Mouse (Mus musculus) bone marrow, adult 2 months (tissue): ENCODE data around the gene Gtf2a2.

Source experiments
- CTCF ChIP-seq: fragments of 200-500 bp; IDR thresholded peaks from 2 replicates; pipeline ENCODE4 v1.5.1; 2011; ENCODE audit warnings: low read length, control low read depth; ENCODE audit not compliant: control insufficient read depth, insufficient read depth
- POLR2A ChIP-seq: fragments of 200-500 bp; IDR thresholded peaks from 2 replicates; pipeline ENCODE4 v1.6.1; 2011; ENCODE audit warnings: low read depth, mild to moderate bottlenecking, control low read depth, low read length, borderline replicate concordance; ENCODE audit not compliant: control insufficient read depth

DNA sequence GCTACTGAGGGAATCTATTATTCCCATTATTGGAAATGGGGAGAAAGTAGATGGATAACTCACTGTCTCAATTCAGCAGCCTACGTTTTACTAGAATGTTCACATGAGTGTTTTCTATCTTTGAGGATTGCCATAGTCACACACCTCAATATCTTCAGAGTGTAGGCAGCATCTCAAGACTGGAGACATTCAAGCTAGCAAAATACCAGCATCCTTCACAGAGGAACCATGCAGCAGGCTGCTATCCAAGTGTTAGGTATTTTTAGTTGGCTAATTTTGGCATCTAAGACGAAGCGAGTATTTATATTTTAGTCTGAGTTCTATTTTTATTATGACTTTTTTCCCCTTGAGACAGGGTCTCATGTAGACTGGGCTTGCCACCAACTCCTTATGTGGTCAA lies 48.0 kb upstream of the Gtf2a2 start:
- TF ChIP-seq CTCF (no peak), POLR2A (no peak)
